Mouse (Mus musculus) CD4-positive naive resting alpha-beta T cell, adult 76 days (primary cell): ENCODE results near the gene Get4. TPM values are rescaled to one million over a fixed set of nuclear protein-coding genes. Genes with fewer than 3 reads are reported as not detected.

ENCODE experiments used
- total RNA-seq: library from RNA; stranded (reverse); gene quantifications from one replicate; pipeline ENCODE4 v1.2.4, GENCODE M21; 2023

Get4 gene
- 46.6 TPM for total RNA-seq

GRCm38 (mm10) chr5:139252081-139252909 is at the start of gene Get4:
TSS of gene Get4 (plus strand) at chr5:139252324.

Other genes with a start within 250 kb of the Get4 start
- 1.5 TPM for gene Prkar1b, start 102.3 kb upstream of the Get4 start, total RNA-seq
- gene Dnaaf5, start 102.1 kb upstream of the Get4 start, total RNA-seq = 16.7 TPM
- 68.0 TPM for gene Sun1, start 51.7 kb upstream of the Get4 start, total RNA-seq
- gene Adap1, start 73.3 kb downstream of the Get4 start, total RNA-seq = 3.9 TPM
- 21.9 TPM for gene Cox19, start 99.1 kb downstream of the Get4 start, total RNA-seq
- not detected for gene Cyp2w1, start 100.3 kb downstream of the Get4 start, total RNA-seq
- 20.5 TPM for gene Gpr146, start 125.4 kb downstream of the Get4 start, total RNA-seq
- 0.70 TPM for gene C130050O18Rik, start 153.0 kb downstream of the Get4 start, total RNA-seq
- not detected for gene Gper1, start 170.8 kb downstream of the Get4 start, total RNA-seq
- 2.2 TPM for gene 3110082I17Rik, start 208.2 kb downstream of the Get4 start, total RNA-seq
- 129 TPM for gene Zfand2a, start 232.2 kb downstream of the Get4 start, total RNA-seq